Mouse (Mus musculus) frontal cortex, adult 2 months (tissue): ENCODE data around the gene Shcbp1l. TPM values are rescaled to one million over a fixed set of nuclear protein-coding genes. Genes with fewer than 3 reads are reported as not detected.
"Not testable (repeated sequence)": the region's sequence is repeated elsewhere in the genome, so short reads cannot be mapped to it uniquely, and the experiment has no call there.

Experiments used
- DNase-seq, 2 experiments: peaks; one replicate each; pipeline ENCODE4 v3.0.0; 2022; ENCODE audit warnings: low spot score in 1 of 2; ENCODE audit errors: extremely low spot score in 1 of 2
- polyA plus RNA-seq: library from polyadenylated mRNA; depleted of rRNA; stranded (reverse); fragments of >200 nt; gene quantifications from 2 replicates; pipeline ENCODE4 v1.2.3, GENCODE M21; 2012

Shcbp1l gene
- polyA plus RNA-seq, 1 experiment, result 4.0 TPM

DNA sequence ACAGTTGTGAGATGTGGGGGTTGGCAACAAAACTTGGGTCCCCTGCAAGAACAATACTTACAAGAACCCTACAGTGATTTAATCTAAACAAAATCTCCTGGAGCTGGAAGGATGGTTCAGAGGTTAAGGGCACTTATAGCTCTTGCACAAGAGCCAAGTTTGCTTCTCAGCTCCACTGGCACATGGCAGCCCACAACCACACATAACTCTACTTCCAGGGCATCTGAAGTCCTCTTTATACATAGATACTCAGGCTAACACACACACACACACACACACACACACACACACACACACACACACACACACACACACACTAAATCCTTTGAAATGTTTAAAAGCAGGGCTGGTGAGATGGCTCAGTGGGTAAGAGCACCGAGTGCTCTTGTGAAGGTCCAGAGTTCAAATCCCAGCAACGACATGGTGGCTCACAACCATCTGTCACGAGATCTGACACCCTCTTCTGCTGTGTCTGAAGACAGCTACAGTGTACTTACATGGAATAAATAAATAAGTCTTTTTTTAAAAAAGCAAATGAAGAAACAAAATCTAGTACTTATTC lies 8.6 kb upstream of the Shcbp1l start:
- DNase-seq, result not testable (repeated sequence)

DNA sequence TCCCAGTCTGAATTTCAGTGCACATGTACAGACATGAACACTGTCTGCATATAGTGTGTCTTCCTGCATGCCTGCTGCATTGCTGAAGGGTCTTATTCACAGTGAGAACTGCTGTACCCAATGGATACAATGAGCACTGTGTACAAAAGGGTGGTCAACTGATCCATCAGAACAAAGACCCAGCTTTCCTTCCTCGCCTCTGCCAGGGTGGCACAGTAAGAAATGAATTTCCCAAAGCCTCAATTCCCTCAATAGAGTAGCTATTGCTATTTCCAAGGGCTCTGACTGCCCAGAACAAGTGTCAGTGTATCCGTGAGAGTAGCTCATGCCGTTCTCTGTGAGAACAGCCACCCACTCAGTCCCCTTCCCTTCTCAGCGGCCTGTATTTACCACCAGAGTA lies 7.2 kb upstream of the Shcbp1l start:
- not testable (repeated sequence) for DNase-seq

DNA sequence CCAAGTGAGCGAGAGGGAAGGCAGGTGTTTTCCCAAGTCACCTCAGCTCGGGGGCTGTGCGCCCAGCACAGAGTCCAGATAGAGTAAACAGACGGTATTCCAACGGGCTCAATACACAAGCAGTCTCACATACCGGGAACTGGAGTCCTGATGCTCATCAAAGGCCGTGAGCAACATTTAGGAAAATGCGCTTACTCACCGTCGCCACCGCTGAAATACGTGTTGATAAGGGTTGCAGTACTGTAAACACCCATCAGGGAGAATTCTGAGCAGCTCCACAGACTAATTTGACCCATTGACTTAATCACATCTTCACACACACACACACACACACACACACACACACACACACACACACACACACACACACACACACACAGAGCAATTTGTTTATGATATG lies 691 bp upstream of the Shcbp1l start:
- no peak for DNase-seq

DNA sequence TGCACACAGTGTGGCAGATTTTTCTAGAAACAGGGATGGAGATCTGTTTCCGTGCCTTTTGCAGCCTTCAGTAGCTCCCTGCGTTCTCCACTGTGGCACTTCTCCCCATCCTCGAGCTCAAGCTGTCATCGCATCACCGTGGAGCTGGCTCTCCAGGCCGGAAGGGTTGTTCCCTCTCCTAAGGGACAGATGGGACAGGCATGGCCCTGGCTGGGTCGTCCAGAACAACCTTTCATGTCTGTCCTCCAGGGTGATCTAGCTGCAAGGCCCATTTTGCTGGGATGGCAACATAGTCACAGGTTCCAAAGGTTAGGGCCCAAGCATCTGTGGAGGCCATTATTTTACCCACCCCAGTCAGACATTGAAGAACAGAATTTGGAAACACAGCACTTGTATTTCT lies 6.2 kb downstream of the Shcbp1l start:
- DNase-seq, result no peak

DNA sequence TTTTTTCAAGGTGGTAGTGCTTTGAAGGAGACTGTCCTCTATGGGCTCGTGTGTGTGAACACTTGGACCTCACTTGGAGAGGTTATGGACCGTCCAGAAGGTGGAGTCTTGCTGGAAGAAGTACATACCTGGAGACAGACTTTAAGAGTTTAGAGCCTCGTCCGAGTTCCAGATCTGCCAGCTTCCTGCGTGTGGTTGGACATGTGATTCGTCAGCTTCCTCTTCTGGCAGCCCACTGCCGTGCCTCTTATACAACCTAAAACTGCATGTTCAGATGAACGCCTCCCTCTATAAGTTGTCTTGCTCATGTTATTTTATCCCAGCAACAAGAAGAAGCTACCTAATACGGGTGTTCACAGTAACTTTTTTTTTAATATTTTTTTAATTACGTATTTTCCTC lies 6.7 kb downstream of the Shcbp1l start:
- no peak for DNase-seq

DNA sequence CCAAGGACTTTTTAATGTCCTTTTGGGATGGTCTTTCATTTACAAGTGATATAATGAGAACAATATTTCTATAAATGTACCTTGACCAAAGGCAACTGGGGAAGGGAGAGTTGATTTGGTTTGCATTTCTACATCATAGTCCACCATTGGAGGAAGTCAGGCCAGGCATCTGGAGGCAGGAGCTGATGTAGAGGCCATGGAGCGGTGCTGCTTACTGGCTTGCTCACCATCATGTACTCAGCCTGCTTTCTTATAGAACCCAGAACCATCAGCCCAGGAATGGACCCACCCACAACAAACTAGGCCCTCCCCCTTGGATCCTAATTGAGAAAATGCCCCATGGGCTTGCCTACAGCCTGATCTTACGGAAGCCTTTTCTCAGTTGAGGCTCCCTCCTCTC lies 7.4 kb downstream of the Shcbp1l start:
- no peak for DNase-seq

DNA sequence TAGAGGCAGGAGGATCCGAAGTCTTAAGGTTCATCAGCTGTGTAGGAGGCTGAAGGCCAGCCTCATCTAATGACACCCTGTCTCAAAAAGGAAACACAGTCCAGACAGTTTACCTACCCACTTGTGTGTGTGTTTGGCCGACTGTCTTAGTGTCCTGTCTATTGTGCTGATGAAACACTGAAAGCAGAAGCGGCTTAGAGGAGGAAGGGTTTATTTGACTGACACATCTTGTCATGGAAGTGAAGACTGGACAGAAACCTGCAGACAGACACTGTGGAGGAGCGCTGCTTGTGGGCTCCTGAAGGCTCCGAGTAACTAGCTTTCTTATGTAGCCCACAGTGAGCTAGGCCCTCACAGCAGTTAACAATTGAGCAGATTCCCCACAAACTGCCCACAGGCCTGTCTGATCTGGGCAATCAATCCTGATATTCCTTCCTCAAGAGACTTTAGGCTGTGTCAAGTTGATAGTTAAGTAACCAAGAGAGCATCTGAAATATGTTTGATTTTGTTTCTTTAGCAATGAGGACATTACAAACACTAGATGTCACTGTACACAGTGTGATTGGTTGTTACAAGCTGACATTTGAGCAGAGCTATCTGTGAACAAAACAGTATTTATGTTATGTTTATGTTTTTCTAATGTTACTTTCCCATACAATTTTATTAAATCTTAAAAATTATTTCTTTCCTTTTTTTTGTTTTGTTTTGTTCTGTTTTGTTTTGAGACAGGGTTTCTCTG lies 9.1 kb downstream of the Shcbp1l start:
- DNase-seq, result no peak

DNA sequence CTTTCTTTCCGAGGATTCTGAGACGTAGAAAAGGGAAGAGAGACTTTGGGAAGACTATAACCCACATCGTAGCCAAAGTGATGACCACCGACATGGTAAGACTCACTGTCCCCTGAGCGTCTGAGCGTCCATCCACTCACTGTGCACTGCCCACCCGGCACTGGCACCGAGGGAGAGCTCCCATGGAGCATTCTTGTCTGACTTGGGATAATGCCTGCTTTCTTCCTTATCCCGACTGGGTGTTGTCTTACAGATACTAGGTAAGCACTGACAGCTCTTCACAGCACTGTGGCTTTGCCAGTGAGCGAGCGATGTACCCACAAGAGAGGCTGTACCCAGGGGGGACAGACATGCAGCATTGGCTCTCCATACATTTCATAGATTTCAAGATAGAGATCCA lies 12.6 kb downstream of the Shcbp1l start:
- DNase-seq, result no peak

DNA sequence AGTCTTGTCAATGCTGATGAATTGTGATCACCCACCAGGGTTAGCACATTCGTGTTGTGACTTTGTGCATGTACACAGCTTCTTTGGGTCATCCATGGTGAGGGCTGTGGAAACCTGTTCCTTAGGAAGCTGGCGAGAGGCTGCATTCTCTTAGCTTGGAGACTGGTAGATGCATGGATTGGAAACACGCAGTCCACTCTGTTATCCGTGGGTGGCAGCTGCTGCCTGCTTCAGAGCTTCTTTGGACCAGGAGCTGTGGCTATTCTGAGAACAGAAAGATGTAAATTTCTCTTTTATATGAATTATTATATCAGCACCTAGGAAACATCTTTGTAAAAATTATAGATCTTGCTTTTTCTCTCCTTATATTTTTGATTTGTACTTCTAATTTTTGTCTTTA lies 15.8 kb downstream of the Shcbp1l start:
- DNase-seq, result no peak

DNA sequence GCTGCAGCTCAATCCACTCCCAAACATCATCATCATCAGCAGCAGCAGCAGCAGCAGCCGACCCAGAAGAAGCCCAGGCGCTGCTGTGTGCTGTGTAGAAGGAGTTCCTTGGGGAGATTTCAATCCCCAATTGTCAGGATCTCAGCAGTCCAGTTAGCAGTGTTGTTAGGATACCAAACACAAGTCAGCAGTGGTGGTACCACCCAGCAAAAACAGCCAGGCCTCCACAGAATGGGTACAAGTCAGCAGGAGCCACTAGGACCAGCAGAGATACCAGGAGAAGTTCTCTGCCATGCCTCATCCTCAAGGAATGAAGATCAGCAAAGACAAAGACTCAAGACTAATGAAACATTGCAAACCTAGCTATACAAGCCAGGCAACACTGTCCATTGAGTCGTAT lies 16.7 kb downstream of the Shcbp1l start:
- no peak for DNase-seq

DNA sequence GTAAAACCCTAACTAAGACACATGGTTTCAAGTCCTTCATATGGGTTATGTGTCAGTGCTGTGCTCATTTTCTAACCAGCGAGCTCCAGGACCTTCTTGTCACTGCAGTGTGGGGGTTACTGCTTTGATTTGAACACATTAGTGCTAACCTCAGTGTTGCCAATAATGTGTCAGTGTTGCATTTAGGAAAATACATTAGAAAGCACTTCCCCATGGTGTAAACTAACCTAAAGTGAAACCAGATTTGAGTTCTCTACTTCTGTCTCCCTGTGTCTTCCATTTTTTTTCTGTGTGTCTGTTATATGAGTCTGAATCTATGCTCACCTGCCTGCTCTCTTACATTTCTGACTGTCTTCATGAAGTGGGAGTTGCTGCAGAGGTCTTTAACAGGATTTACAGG lies 18.1 kb downstream of the Shcbp1l start:
- DNase-seq, result no peak

DNA sequence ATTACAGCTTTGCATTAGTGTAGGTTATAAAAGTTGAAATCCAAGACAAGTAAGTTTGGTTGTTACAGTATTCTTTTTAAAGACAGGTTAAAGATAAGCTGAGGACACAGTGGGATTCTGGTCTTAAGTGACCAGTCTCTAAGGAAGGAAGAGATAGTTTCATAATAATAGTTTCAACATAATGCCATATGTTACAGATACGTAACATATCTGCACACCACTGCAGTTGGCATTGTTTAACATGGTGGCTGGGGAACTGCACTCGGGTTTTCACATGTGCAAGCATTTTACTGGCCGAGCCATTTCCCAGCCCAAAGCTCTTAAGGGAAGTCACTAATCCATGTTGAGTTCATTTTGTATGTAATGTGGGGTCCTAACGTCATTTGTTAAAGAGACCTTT lies 18.7 kb downstream of the Shcbp1l start:
- DNase-seq, result no peak

DNA sequence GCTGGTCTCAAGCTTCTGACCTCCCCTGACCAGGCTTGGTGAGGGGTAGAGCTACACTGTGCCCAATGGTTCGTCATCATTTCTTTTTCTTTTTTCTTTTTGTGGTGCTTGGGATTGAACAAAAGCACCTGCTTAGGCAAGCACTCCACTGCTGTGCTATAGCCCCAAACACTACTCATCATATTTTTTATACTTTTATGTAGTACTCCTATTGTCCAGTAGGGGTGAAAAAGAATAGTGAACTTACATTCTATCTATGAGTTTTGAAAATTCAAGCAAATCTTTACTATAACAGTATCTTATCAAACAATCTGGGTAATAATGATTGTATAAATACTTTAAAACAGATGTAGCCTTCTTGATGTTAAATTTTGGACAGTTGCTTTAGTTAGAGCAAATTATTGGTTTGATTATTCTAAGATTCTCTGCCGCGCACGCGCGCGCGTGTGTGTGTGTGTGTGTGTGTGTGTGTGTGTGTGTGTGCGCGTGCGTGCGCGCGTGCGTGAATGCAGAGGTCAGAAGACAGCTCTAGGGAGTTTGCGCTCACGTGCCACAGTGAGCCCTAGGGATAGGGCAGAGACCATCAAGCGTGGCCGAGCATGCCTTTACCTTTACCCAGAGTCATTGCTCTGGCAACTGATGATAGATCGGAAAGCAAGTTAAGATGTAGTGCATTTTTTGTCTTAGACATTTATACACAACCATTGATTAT lies 21.3 kb downstream of the Shcbp1l start:
- no peak for DNase-seq

DNA sequence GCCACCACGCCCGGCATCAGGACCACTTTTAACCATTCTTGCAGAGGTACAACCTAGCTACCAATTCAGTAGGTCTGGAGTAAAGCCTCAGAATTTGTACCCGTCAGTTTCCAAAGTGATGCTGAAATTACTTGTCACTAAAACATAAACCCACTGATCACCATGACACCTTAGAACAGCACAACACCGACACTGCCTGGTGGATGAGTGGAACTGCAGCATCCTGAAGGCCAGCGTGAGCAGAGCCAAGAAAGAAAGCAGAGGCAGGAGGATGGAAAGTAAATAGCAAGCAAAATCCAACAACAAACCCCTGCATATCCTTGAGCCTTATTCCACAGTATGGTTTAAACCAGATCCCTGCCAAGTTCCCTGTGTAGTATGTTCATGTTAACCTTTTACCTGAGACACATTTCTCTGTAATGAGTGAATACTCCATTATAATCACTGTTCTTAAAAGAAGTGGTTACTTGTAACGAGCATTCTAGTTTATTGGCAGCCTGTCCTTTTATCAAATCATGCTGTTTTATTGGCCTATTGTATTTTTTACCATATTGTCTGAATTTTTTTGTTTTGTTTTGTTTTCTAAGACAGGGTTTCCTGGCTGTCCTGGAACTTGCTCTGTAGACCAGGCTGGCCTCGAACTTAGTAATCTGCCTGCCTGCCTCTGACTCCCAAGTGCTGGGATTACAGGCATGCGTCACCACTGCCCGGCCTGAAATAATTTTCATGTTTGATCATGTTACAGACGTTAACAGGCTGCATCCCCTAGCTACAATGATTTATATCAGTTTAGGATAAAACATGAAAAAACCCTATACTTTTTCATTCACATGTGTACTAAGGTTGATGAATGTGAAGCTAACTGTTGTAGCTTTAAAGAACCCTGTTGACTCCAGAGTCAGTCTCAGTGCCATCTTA lies 26.5 kb downstream of the Shcbp1l start:
- DNase-seq, result peak; percentile 19 to 53

DNA sequence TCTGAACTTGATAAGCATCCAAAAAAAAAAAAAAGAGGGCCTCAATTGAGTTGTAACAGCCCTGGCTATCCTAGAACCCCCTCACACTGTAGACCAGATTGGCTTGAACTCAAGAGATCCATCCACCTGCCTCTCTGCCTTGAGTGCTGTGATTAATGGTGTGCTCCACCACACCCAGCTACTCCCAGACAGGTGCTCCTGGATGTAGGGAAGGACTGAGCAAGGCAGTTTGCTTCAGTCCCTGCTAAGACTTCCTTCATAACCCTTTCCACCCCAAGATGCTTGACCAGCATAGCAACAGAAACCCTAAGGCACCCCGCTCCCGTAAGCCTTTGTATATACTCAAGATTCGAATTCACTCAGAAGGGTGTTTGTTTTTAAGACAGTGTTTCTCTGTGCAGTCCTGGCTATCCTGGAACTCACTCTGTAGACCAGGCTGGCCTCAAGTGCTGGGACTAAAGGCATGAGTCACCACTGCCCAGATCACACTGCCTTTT lies 28.2 kb downstream of the Shcbp1l start:
- DNase-seq, result no peak

DNA sequence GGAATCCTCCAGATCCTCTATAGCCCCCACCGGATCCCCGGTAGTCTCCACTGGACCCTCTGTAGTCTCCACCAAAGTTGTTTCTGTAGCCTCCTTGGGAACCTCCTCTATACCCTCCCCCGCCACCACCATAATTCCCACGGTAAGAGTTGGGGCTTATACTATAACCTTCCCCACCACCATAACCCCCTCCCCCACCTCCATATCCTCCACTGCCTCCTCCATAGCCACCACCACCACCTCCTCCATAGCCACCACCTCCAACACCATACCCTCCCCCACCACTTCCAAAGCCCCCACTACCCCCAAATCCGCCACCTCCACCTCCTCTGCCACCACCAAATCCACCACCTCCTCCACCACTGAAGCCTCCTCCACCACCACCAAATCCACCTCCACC lies 31.2 kb downstream of the Shcbp1l start:
- no peak for DNase-seq

DNA sequence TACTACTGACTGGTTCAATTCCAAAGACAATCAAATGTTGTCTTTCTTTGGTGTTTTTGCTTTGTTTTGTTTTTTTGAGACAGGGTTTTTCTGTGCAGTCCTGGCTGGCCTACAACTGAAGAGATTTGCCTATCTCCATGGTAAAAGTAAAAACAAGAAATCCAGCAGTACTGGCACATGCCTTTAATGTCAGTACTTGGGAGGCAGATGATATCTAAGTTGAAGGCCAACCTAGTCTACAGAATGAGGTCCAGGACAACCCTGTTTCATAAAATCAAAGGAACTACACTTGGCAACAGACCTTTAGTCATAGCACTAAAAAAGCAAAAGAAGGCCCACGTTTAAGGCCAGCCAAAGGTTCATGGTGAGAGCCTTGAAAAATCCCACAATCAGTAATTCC lies 36.8 kb downstream of the Shcbp1l start:
- DNase-seq, result no peak

DNA sequence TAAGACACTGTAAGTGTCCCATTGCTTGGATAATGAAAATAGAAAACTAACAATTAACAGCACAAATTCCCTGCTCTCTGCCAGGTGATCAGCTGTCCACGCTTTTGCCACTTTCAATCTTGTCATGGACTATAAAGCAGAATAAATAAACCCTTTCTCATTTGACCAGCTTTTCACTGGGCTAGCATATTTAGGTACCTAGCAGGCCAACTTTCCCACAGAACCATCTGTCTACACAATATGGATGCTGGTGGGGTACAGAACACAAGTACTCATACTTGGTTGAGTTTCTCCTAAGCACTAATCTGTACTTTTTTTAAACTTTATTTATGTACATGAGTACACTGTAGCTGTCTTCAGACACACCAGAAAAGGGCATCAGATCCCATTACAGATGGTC lies 54.3 kb downstream of the Shcbp1l start:
- DNase-seq, result no peak

DNA sequence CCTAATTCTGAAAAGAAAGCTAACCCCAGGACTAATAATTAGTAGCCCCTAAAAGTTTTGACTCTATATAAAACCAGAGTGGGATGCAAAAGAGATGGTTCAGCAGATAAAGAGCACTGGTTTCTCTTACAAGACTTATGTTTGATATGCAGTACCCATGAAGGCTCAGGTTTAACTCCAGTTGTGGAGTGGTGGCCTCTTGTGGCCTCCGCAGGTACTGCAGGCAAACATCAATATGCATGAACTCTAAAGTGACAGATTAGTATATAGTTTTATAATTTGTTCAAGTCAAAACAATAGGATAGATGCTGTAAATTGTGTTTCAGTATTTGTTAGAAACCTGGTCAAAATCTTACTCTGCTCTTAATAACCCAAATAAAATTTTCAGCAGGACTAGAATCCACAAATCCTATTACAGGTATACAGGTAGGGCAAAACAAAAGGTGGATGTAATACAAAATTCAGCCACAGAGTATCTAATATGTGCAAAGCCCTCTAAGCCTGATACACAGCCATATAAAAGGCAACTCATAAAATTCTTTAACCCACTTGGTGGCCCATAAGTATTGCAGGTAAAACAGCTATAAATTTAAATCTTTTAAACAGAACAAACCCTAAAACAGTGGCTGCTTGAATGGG lies 55.5 kb downstream of the Shcbp1l start:
- DNase-seq, result peak; percentile 25 to 81

DNA sequence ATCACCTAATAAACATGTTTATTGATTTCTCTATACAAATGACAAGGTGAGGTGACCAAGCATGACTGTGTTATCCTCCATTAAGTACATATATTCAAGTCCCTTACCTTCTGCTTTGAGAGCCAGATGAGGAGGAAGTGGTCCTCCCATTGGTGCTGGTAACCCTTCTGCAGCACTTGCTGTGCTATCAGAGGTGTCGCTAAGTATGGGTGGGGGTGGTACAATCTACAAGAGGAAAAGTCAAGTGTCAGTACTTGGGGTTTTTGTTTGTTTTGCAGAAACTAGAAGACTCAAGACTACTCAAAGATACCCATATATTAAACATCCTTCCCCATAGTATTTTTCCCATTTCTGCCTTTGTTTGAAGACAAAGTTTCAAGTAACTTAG lies 56.1 kb downstream of the Shcbp1l start:
- DNase-seq, result no peak
